24 mouse cellular contexts compared by ENCODE assay signal in genomic region chr7:35084565-35085360, GRCm38 (mm10). TPM values are rescaled to one million over a fixed set of nuclear protein-coding genes. Genes with fewer than 3 reads are reported as not detected.
DNase-seq lines count a peak whose midpoint lies in the region; ATAC-seq lines count a peak whose summit lies in the region.
"Had no signal": no experiment of that assay in that cellular context is flagged by ENCODE, and none has a peak within 500 bp of the region (broad histone marks: within the 10 kb centered on the region; RNA-seq: fewer than 3 reads in every experiment).

No protein-coding gene starts in this region.

- H3K27ac ChIP-seq in embryonic facial prominence, embryonic 13.5 days = peak overlapping the region; percentile 28; the same call in 1 of the 2 replicates
- H3K27ac ChIP-seq in embryonic facial prominence, embryonic 10.5 days (replicated peaks) = no peak overlapping the region
- H3K27ac ChIP-seq: hindbrain, embryonic 13.5 days; left cerebral cortex, adult 2 months; limb, embryonic 15.5 days; liver, embryonic 15.5 days; neural tube, embryonic 15.5 days had no signal

- H3K4me3 ChIP-seq in embryonic facial prominence, embryonic 13.5 days = no peak overlapping the region
- no peak overlapping the region for H3K4me3 ChIP-seq in embryonic facial prominence, embryonic 10.5 days
- H3K4me3 ChIP-seq: embryonic facial prominence, embryonic 15.5 days; hindbrain, embryonic 13.5 days; left cerebral cortex, adult 2 months; limb, embryonic 15.5 days; liver, embryonic 15.5 days; neural tube, embryonic 15.5 days had no signal

- intact Hi-C loops in left cerebral cortex, postnatal 4 days (cut with DNase I) = no loop called here

- H3K4me1 ChIP-seq in embryonic facial prominence, embryonic 13.5 days = peaks cover 53% of the 10 kb centered on the region
- peaks cover 33% of the 10 kb centered on the region for H3K4me1 ChIP-seq in embryonic facial prominence, embryonic 10.5 days

- no peak for DNase-seq in embryonic facial prominence, embryonic 10.5 days (ENCODE audit: low spot score)
- DNase-seq in urinary bladder, postnatal 36 days (ENCODE audit: low spot score in 2 of 2) = peak; percentile 46 to 56
- DNase-seq in urinary bladder, postnatal 10 days (ENCODE audit: low spot score) = no peak
- DNase-seq in lung, postnatal 25 days (ENCODE audit: low spot score) = peak; percentile 43
- DNase-seq in yolk sac, embryonic 10.5 days (ENCODE audit: low spot score) = peak; percentile 46
- no peak for DNase-seq in adrenal gland, postnatal 25 days
- no peak for DNase-seq in left cerebral cortex, postnatal 4 days
- DNase-seq: adrenal gland, adult 2 months; cerebellum, adult 11-12 months; cerebellum, postnatal 10 days; gastrocnemius, postnatal 14 days; kidney, adult 18-20 months; thymus, adult 2 months; thymus, postnatal 4 days had no signal

- WGBS in embryonic facial prominence, embryonic 13.5 days = 52% methylated on average over 12 of the region's 12 CpGs
- 82% methylated on average over 12 of the region's 12 CpGs for WGBS in embryonic facial prominence, embryonic 10.5 days

- no peak overlapping the region for H3K4me2 ChIP-seq in embryonic facial prominence, embryonic 13.5 days
- H3K4me2 ChIP-seq: embryonic facial prominence, embryonic 15.5 days; hindbrain, embryonic 13.5 days; limb, embryonic 15.5 days; liver, embryonic 15.5 days; midbrain, embryonic 11.5 days had no signal

- H3K27me3 ChIP-seq in embryonic facial prominence, embryonic 13.5 days = 0 out of 2 replicates have a peak, but pooled peaks cover 3% of the 10 kb centered on the region
- peaks cover 27% of the 10 kb centered on the region; the same call in 1 of the 2 replicates for H3K27me3 ChIP-seq in embryonic facial prominence, embryonic 10.5 days (replicated peaks; ENCODE audit: low read depth, poor library complexity, severe bottlenecking)
- H3K27me3 ChIP-seq: embryonic facial prominence, embryonic 15.5 days; limb, embryonic 15.5 days; neural tube, embryonic 15.5 days had no signal

- H3K9me3 ChIP-seq in embryonic facial prominence, embryonic 13.5 days = no peaks in the 10 kb centered on the region
- H3K9me3 ChIP-seq in embryonic facial prominence, embryonic 10.5 days = no peaks in the 10 kb centered on the region
- H3K9me3 ChIP-seq: embryonic facial prominence, embryonic 15.5 days; hindbrain, embryonic 13.5 days; limb, embryonic 15.5 days; liver, embryonic 15.5 days; neural tube, embryonic 15.5 days had no signal

- ATAC-seq in embryonic facial prominence, embryonic 13.5 days (ENCODE audit: insufficient number of reproducible peaks, insufficient read depth, low FRiP score, low TSS enrichment, low read depth) = no peak
- ATAC-seq: forebrain, embryonic 16.5 days; inflammation-experienced regulatory T-cells, adult 6 months had no signal

- H3K36me3 ChIP-seq in embryonic facial prominence, embryonic 13.5 days = no peaks in the 10 kb centered on the region
- H3K36me3 ChIP-seq in embryonic facial prominence, embryonic 10.5 days (replicated peaks) = no peaks in the 10 kb centered on the region
- H3K36me3 ChIP-seq: embryonic facial prominence, embryonic 15.5 days; hindbrain, embryonic 13.5 days; limb, embryonic 15.5 days; liver, embryonic 15.5 days; neural tube, embryonic 15.5 days had no signal

- no peak overlapping the region for H3K9ac ChIP-seq in embryonic facial prominence, embryonic 13.5 days
- H3K9ac ChIP-seq: embryonic facial prominence, embryonic 15.5 days; hindbrain, embryonic 13.5 days; limb, embryonic 15.5 days; liver, embryonic 15.5 days; neural tube, embryonic 15.5 days had no signal

RNA-seq across cellular contexts. Expression of gene Cebpg, which starts 28.4 kb away (rescaled TPM):
- 52.5 and 54.8 TPM in 2 replicates for polyA plus RNA-seq in embryonic facial prominence, embryonic 13.5 days (2015; fragmentation: Nextera tagmentation; extraction: Ambion mirVana)
- 42.9 and 46.8 TPM in 2 replicates for polyA plus RNA-seq in embryonic facial prominence, embryonic 10.5 days (2016; fragmentation: Nextera tagmentation; extraction: Ambion mirVana)
- 48.3 and 52.5 TPM in 2 replicates for total RNA-seq in adrenal gland, postnatal 25 days (2021)
- total RNA-seq in left cerebral cortex, postnatal 4 days (2021) = 10 to 100 TPM; 26.4 to 27.4 TPM

RNA-seq across cellular contexts. Expression of gene Cebpa, which starts 34.3 kb away (rescaled TPM):
- polyA plus RNA-seq in embryonic facial prominence, embryonic 13.5 days (2015; fragmentation: Nextera tagmentation; extraction: Ambion mirVana) = 5.3 and 5.5 TPM in 2 replicates
- polyA plus RNA-seq in embryonic facial prominence, embryonic 10.5 days (2016; fragmentation: Nextera tagmentation; extraction: Ambion mirVana) = 0.39 and 0.45 TPM in 2 replicates
- total RNA-seq in adrenal gland, postnatal 25 days (2021) = 115 and 116 TPM in 2 replicates
- 1 to 10 TPM; 2.0 to 2.7 TPM for total RNA-seq in left cerebral cortex, postnatal 4 days (2021)

Comparison
In these comparisons a context has a peak if more than half of its experiments do, and no peak if none do; other contexts are left out.
1. DNase-seq: peak in urinary bladder, postnatal 36 days (2 of 2), lung, postnatal 25 days (single experiment) and yolk sac, embryonic 10.5 days (single experiment); none in embryonic facial prominence, embryonic 10.5 days (single experiment), urinary bladder, postnatal 10 days (single experiment), adrenal gland, postnatal 25 days (single experiment) and left cerebral cortex, postnatal 4 days (single experiment).
2. RNA of gene Cebpa, which starts 34.3 kb away (total RNA-seq): 115 to 116 TPM in adrenal gland, postnatal 25 days; 2.0 to 2.7 TPM in left cerebral cortex, postnatal 4 days; every median in the first group is over 10 times any median in the second.